Mouse (Mus musculus): ENCODE measurements at regions not wholly inside any gene's neighbourhood (a gene's known extent, or its start where the extent isn't known, plus 50 kb on each side); places are given as distances from the start of the nearest gene placed in this dataset.

DNA sequence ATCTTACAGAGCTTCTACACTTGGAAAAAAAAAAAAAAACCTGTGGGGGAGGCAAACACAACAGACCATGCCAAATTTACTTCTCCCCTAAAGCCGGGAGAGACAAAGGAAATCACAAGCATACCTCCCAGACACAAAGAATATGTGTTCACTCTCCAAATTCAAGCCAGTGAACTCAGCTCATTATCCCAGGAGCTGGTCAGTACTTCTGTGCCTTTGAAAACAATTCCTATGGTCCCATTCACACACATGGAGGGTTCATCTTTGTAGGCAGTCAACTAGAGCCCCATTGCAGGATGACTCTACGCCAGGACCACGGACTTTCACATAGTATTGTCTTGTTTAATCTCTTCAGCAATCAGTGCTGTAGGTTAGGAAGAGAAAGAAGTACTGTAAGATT is 89.0 kb upstream of the Id4 start:
- intact Hi-C loops (cut with DNase I), result no loop called here
- DNase-seq (ENCODE audit: extremely low spot score in 1 of 2, low spot score in 2 of 2), result no peak

DNA sequence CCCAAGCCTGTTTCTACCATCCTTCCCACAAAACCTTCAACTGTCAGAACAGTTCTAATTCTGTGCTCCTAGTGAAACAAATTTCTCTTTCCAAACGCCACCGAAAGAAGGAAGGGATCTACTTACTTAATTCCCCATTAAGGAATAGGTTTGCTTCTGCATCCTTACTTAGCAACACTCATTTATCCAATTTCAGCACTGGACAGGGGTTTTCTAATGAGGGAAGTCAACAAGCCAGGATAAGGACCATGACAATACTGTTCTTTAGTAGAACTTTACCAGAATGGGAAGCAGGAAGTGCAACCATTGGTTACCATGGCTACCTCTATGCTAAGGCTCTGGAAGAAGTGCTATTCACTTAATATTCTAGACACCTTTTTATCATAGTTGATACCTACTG is 68.6 kb upstream of the Id4 start:
- no peak for DNase-seq (ENCODE audit: extremely low spot score in 1 of 2, low spot score in 2 of 2)
- intact Hi-C loops (cut with DNase I), result no loop called here

DNA sequence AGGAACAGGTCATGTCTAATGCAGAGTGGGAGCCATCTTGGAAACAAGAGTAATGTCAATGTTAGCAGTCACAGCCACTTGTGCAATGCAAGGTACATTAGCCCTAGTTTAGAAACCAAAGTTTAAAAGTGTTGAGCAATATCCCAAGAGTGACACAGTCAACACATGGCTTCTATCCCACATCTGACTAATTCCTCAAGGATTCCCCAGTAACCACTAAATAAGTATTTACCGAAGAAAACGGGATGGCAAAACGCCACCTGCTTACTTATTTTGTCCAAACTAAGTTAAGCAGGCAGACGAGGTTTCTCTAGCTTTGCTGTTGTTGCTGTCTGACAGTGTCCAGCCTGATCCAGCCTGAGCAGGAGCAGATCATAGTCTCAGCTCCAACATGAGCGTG is 67.1 kb upstream of the Id4 start:
- DNase-seq (ENCODE audit: extremely low spot score in 1 of 2, low spot score in 2 of 2), result no peak
- intact Hi-C loops (cut with DNase I), result no loop called here

DNA sequence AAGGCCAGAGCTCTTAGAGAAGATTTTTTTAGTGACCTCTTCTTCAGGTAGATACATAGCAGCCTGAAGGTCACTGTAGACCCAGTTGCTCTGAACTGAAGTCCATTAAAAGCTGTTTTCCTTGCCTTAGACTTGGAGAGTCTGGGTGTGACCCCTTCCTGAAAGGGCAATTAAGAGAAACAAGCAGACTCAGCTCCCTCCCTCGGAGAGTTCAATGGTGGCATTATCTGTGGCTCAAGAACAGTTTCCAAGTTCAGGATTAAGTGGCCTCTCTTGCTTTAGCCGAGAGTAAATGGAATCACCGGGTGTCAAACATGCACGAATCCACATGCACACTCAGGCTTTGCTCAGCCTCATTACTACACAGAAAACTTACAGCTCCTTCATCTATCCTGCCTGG is 53.2 kb upstream of the Id4 start:
- no peak for DNase-seq (ENCODE audit: extremely low spot score in 1 of 2, low spot score in 2 of 2)
- intact Hi-C loops (cut with DNase I), result no loop called here
